Mouse (Mus musculus): ENCODE data around the gene Wfdc2. TPM values are rescaled to one million over a fixed set of nuclear protein-coding genes. Genes with fewer than 3 reads are reported as not detected.

The Wfdc2 gene
- total and polyA plus RNA-seq, 3 experiments: not detected

DNA sequence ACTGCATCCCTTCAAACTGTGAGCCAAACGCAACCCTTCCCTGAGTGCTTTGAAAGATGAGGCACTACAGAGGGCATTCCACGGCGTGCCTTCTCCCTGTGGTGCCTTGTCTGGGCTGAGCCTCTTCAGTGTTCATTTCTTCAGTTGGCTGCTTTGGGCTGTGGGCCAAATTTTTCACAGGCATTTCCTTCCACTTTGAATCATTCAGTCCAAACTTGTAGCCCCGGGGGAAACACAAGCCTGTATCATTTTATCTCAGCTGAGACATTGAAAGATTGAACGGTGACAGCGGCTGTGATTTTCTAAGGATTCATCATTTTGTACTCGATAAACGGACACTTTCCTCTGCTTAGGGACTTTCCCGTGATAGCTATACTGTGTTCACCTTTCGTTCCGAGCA lies 45.6 kb upstream of the Wfdc2 start:
- Histone ChIP-seq H3K4me2 (ENCODE audit: insufficient read depth, low read depth, poor library complexity, severe bottlenecking) (no peak overlapping the region), H3K9me3 (replicated peaks; ENCODE audit: low read length) (peaks cover 7% of the 10 kb centered on the region), H3K79me2 (replicated peaks; ENCODE audit: control insufficient read depth, extremely low read depth, insufficient read depth, poor library complexity, severe bottlenecking) (no peaks in the 10 kb centered on the region), H3K4me1 (ENCODE audit: control insufficient read depth in 1 of 2, insufficient read depth in 2 of 2) (peaks cover 2 to 17% of the 10 kb centered on the region in 2 experiments), H3K36me3 (replicated peaks in 1 of 2; ENCODE audit: control insufficient read depth in 1 of 2, insufficient read depth in 1 of 2, low read length in 1 of 2) (peaks cover 0 to 3% of the 10 kb centered on the region in 2 experiments), H3K9ac (ENCODE audit: insufficient read depth, low read depth) (no peak overlapping the region), H3K27ac (ENCODE audit: insufficient read depth, low read depth) (no peak overlapping the region), H3K27me3 (replicated peaks) (peaks cover 9% of the 10 kb centered on the region), H3K4me3 (replicated peaks in 1 of 3; ENCODE audit: low read depth in 2 of 3, low read length in 2 of 3, poor library complexity in 1 of 3) (no peak overlapping the region)
- dilution Hi-C loops (cut with MboI; ENCODE audit: extremely low pct_ligation_motif_present, extremely low pct_unique_long_range_greater_than_20kb, low sequenced_read_pairs) (no loop called here), in situ Hi-C loops (cut with MboI; ENCODE audit: low pct_ligation_motif_present, low pct_unique_long_range_greater_than_20kb, low sequenced_read_pairs) (loop anchor here (5.0 kb wide), 1 partner anchor 109 kb away; the partner anchor contains the start of gene Matn4)
- TF ChIP-seq POLR2A (IDR thresholded peaks at IDR 0.05; ENCODE audit: low read depth, low read length) (no peak), CHD2 (IDR thresholded peaks at IDR 0.05; ENCODE audit: low read length) (no peak), JUND (conservative IDR thresholded peaks at IDR 0.05; ENCODE audit: low read depth, low read length) (no peak), MYC (IDR thresholded peaks at IDR 0.05; ENCODE audit: low read depth, low read length) (no peak), TCF12 (IDR thresholded peaks at IDR 0.05; ENCODE audit: low read depth, low read length) (no peak), POLR2AphosphoS2 (IDR thresholded peaks at IDR 0.05; ENCODE audit: low read depth, low read length) (no peak), RCOR1 (conservative IDR thresholded peaks at IDR 0.05; ENCODE audit: low read depth, low read length) (no peak), SIN3A (IDR thresholded peaks at IDR 0.05; ENCODE audit: low read length) (no peak), TBP (conservative IDR thresholded peaks at IDR 0.05; ENCODE audit: low read depth, low read length) (no peak), NRF1 (IDR thresholded peaks at IDR 0.05; ENCODE audit: low read depth, low read length) (no peak)
- DNase-seq (ENCODE audit: extremely low read depth): no peak

DNA sequence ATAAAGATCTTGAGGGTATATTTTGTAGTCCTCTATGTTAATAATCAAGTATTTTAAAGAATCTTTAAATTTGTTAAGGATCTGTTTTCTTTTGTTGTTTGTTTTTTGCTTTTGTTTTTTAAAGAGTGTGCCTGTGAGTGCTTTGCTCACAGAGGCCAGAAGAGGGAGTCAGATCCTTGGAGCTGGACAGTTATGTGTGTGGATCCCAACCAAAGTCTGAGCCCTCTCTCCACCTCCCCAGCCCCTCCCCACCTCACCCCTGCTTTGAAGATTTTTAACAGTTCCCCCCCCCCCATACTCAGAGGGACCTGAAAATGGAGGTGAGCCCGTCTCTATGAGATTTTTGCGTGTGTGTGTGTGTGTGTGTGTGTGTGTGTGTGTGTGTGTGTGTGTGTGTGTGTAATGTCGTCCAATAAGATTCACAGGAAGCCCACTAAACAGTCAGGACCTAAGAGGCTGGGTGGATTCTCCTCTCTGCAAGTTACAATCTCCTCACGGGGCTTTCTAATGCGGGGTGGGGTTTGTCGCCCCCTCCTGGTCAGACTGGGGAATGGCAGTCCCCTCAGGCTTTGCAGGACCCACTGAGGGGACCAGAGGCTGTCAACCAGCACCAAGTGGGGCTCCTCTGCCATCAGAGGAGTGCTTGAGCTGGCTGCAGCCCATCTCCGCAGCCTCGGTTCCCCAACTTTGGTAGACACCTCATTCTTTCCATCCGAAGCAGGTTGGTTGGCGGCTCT lies 44.6 kb upstream of the Wfdc2 start:
- in situ Hi-C loops (cut with MboI; ENCODE audit: low pct_ligation_motif_present, low pct_unique_long_range_greater_than_20kb, low sequenced_read_pairs): loop anchor here (5.0 kb wide), 1 partner anchor 110 kb away; the partner anchor contains the start of gene Matn4
- dilution Hi-C loops (cut with MboI; ENCODE audit: extremely low pct_ligation_motif_present, extremely low pct_unique_long_range_greater_than_20kb, low sequenced_read_pairs): no loop called here

More for the DNA sequence above, 44.6 kb upstream of the Wfdc2 start:
- H3K9ac ChIP-seq (ENCODE audit: insufficient read depth, low read depth): no peak overlapping the region
- no peaks in the 10 kb centered on the region for H3K36me3 ChIP-seq (replicated peaks in 1 of 2; ENCODE audit: control insufficient read depth in 1 of 2, insufficient read depth in 1 of 2, low read length in 1 of 2)
- no peaks in the 10 kb centered on the region for H3K79me2 ChIP-seq (replicated peaks; ENCODE audit: control insufficient read depth, extremely low read depth, insufficient read depth, poor library complexity, severe bottlenecking)
- H3K4me3 ChIP-seq (replicated peaks in 1 of 3; ENCODE audit: low read depth in 2 of 3, low read length in 2 of 3, poor library complexity in 1 of 3): no peak overlapping the region
- no peak overlapping the region for H3K4me2 ChIP-seq (ENCODE audit: insufficient read depth, low read depth, poor library complexity, severe bottlenecking)
- TF ChIP-seq POLR2AphosphoS2 (IDR thresholded peaks at IDR 0.05; ENCODE audit: low read depth, low read length) (no peak), RAD21 (IDR thresholded peaks at IDR 0.05; ENCODE audit: low read depth, low read length) (peak; percentile 77), SIN3A (IDR thresholded peaks at IDR 0.05; ENCODE audit: low read length) (no peak), HCFC1 (IDR thresholded peaks at IDR 0.05; ENCODE audit: low read depth, low read length) (no peak), JUN (IDR thresholded peaks at IDR 0.05; ENCODE audit: insufficient read depth, low read depth, low read length) (no peak), CTCF (conservative IDR thresholded peaks at IDR 0.05 in 1 of 2, IDR thresholded peaks at IDR 0.05 in 1 of 2; ENCODE audit: low read depth in 2 of 2, low read length in 2 of 2) (peak; percentile 78 to 87), RCOR1 (conservative IDR thresholded peaks at IDR 0.05; ENCODE audit: low read depth, low read length) (no peak), SMC3 (IDR thresholded peaks at IDR 0.05; ENCODE audit: low read depth, low read length) (peak; percentile 83), NELFE (IDR thresholded peaks at IDR 0.05; ENCODE audit: low read depth, low read length) (no peak), ZNF384 (IDR thresholded peaks at IDR 0.05; ENCODE audit: low read depth, low read length) (peak; percentile 40; the same call in 1 of the 2 replicates), ZC3H11A (IDR thresholded peaks at IDR 0.05; ENCODE audit: low read depth, low read length) (peak; percentile 49), JUND (conservative IDR thresholded peaks at IDR 0.05; ENCODE audit: low read depth, low read length) (no peak)
- peak; percentile 57 for DNase-seq (ENCODE audit: extremely low read depth)
- H3K4me1 ChIP-seq (ENCODE audit: control insufficient read depth in 1 of 2, insufficient read depth in 2 of 2): peaks cover 2 to 23% of the 10 kb centered on the region in 2 experiments
- no peak overlapping the region for H3K27ac ChIP-seq (ENCODE audit: insufficient read depth, low read depth)
- H3K9me3 ChIP-seq (replicated peaks; ENCODE audit: low read length): peaks cover 7% of the 10 kb centered on the region
- peaks cover 9% of the 10 kb centered on the region for H3K27me3 ChIP-seq (replicated peaks)

Measured in CH12.LX (cell line).